Mouse (Mus musculus) heart, embryonic 13.5 days (tissue): ENCODE measurements around the gene Coq9. TPM values are rescaled to one million over a fixed set of nuclear protein-coding genes. Genes with fewer than 3 reads are reported as not detected.

ENCODE experiments used
- ATAC-seq: fragments of 200-750 bp; cut with Nextera tagmentation; 2 replicates; pipeline ENCODE4 v1.8.0; 2017; ENCODE audit warnings: moderate TSS enrichment; ENCODE audit not compliant: insufficient number of reproducible peaks, low FRiP score, low TSS enrichment; ENCODE audit errors: extremely low read depth
- H3K27ac ChIP-seq: fragments of 300-500 bp; sonication (generic); replicated peaks from 2 replicates; pipeline ENCODE4 v1.5.1; 2015; ENCODE audit warnings: moderate library complexity, mild to moderate bottlenecking, inconsistent platforms
- H3K27me3 ChIP-seq: fragments of 300-500 bp; sonication (generic); replicated peaks from 2 replicates; pipeline ENCODE4 v1.6.1; 2015; ENCODE audit warnings: mild to moderate bottlenecking, inconsistent platforms
- H3K36me3 ChIP-seq: fragments of 300-500 bp; sonication (generic); 2 replicates; pipeline ENCODE4 v1.6.1; 2015; ENCODE audit warnings: mild to moderate bottlenecking, inconsistent platforms
- H3K4me1 ChIP-seq: fragments of 300-500 bp; sonication (generic); 2 replicates; pipeline ENCODE4 v1.6.1; 2015; ENCODE audit warnings: inconsistent platforms
- H3K4me2 ChIP-seq: fragments of 300-500 bp; sonication (generic); 2 replicates; pipeline ENCODE4 v1.6.1; 2015; ENCODE audit warnings: inconsistent platforms, mild to moderate bottlenecking, moderate library complexity
- H3K4me3 ChIP-seq: fragments of 300-500 bp; sonication (generic); 2 replicates; pipeline ENCODE4 v1.5.1; 2015; ENCODE audit warnings: moderate library complexity, mild to moderate bottlenecking, inconsistent platforms
- H3K9ac ChIP-seq: fragments of 300-500 bp; sonication (generic); 2 replicates; pipeline ENCODE4 v1.6.1; 2015; ENCODE audit warnings: inconsistent platforms, mild to moderate bottlenecking, moderate library complexity
- H3K9me3 ChIP-seq: fragments of 300-500 bp; sonication (generic); 2 replicates; pipeline ENCODE4 v1.6.1; 2016; ENCODE audit warnings: inconsistent platforms
- WGBS: fragments of 180-500 bp; shearing (Covaris S2); methylation state at CpG from one replicate; pipeline ENCODE4 v1.1.7; 2015; ENCODE audit warnings: mixed read lengths; 5-methylcytosine and 5-hydroxymethylcytosine counted together
- polyA plus RNA-seq: library from polyadenylated mRNA; unstranded; fragments of >200 nt; fragmentation: Nextera tagmentation; extraction: Ambion mirVana; gene quantifications from 2 replicates; pipeline ENCODE4 v1.2.1, GENCODE M21; 2015

Coq9 gene
- polyA plus RNA-seq, 1 experiment from 2014 or later: 133 TPM

- Histone ChIP-seq H3K9me3 (no peaks in the 10 kb centered on the region), H3K4me2 (peak overlapping the region; percentile 60), H3K4me1 (peaks cover 47% of the 10 kb centered on the region), H3K36me3 (peaks cover 27% of the 10 kb centered on the region), H3K4me3 (peak overlapping the region; percentile 26), H3K27me3 (no peaks in the 10 kb centered on the region), H3K9ac (peak overlapping the region; percentile 71), H3K27ac (peak overlapping the region; percentile 92)
- ATAC-seq: peak; percentile 44
- WGBS: 7% methylated on average over 11 of the region's 11 CpGs
Measured at GRCm38 (mm10) chr8:94899262-94899661, 61.1 kb downstream of the Coq9 start.

- peak overlapping the region; percentile 92 for H3K27ac ChIP-seq
- peak overlapping the region; percentile 56 for H3K4me2 ChIP-seq
- peaks cover 60% of the 10 kb centered on the region for H3K4me1 ChIP-seq
- peaks cover 40% of the 10 kb centered on the region for H3K36me3 ChIP-seq
- 0 out of 2 replicates have a peak, but pooled peaks have one; percentile 3 for ATAC-seq
- no peaks in the 10 kb centered on the region for H3K27me3 ChIP-seq
- peak overlapping the region; percentile 1; the same call in 1 of the 2 replicates for H3K4me3 ChIP-seq
- 4% methylated on average over 6 of the region's 6 CpGs for WGBS
- H3K9me3 ChIP-seq: no peaks in the 10 kb centered on the region
- peak overlapping the region; percentile 67 for H3K9ac ChIP-seq
Measured at GRCm38 (mm10) chr8:94900617-94901016, 62.5 kb downstream of the Coq9 start.

- Histone ChIP-seq H3K27me3 (no peaks in the 10 kb centered on the region), H3K4me1 (peaks cover 63% of the 10 kb centered on the region), H3K36me3 (peaks cover 44% of the 10 kb centered on the region), H3K9me3 (no peaks in the 10 kb centered on the region), H3K4me2 (peak overlapping the region; percentile 56), H3K27ac (peak overlapping the region; percentile 92), H3K4me3 (0 out of 2 replicates have a peak overlapping the region, but pooled peaks have one; percentile 1), H3K9ac (peak overlapping the region; percentile 67)
- WGBS: 6% methylated on average over 5 of the region's 5 CpGs
- ATAC-seq: peak; percentile 50; the same call in 1 of the 2 replicates
Measured at GRCm38 (mm10) chr8:94901031-94901430, 62.9 kb downstream of the Coq9 start.

GRCm38 (mm10) chr8:94903709-94904108 is 65.6 kb downstream of the Coq9 start:
- H3K27me3 ChIP-seq: no peaks in the 10 kb centered on the region
- peaks cover 65% of the 10 kb centered on the region for H3K4me1 ChIP-seq
- H3K36me3 ChIP-seq: peaks cover 70% of the 10 kb centered on the region
- no peak overlapping the region for H3K4me3 ChIP-seq
- WGBS: 66% methylated on average over 12 of the region's 12 CpGs
- no peak for ATAC-seq
- H3K9me3 ChIP-seq: no peaks in the 10 kb centered on the region
- H3K4me2 ChIP-seq: no peak overlapping the region
- no peak overlapping the region for H3K9ac ChIP-seq
- H3K27ac ChIP-seq: no peak overlapping the region

Other genes with a start within 250 kb of the Coq9 start
- 21.6 and 22.9 TPM in 2 replicates for gene Rspry1, start 236.4 kb upstream of the Coq9 start, polyA plus RNA-seq
- 32.4 and 33.1 TPM in 2 replicates for gene Fam192a, start 236.3 kb upstream of the Coq9 start, polyA plus RNA-seq
- gene Arl2bp, start 171.7 kb upstream of the Coq9 start, polyA plus RNA-seq: 131 and 135 TPM in 2 replicates
- gene Pllp, start 142.0 kb upstream of the Coq9 start, polyA plus RNA-seq: 0.23 and 0.55 TPM in 2 replicates
- gene Ccl22, start 92.7 kb upstream of the Coq9 start, polyA plus RNA-seq: not detected in 2 replicates
- 11.2 and 12.9 TPM in 2 replicates for gene Cx3cl1, start 66.3 kb upstream of the Coq9 start, polyA plus RNA-seq
- 0.43 and 0.63 TPM in 2 replicates for gene Ccl17, start 27.9 kb upstream of the Coq9 start, polyA plus RNA-seq
- gene Ciapin1, start within 50 bp of the Coq9 start, polyA plus RNA-seq: 90.9 and 98.2 TPM in 2 replicates
- 107 and 129 TPM in 2 replicates for gene Polr2c, start 19.1 kb downstream of the Coq9 start, polyA plus RNA-seq
- gene Dok4, start 38.0 kb downstream of the Coq9 start, polyA plus RNA-seq: 35.5 and 38.2 TPM in 2 replicates
- 18.2 and 18.7 TPM in 2 replicates for gene Ccdc102a, start 79.8 kb downstream of the Coq9 start, polyA plus RNA-seq
- 0.18 and 0.32 TPM in 2 replicates for gene Adgrg5, start 85.4 kb downstream of the Coq9 start, polyA plus RNA-seq
- gene Adgrg1, start 136.4 kb downstream of the Coq9 start, polyA plus RNA-seq: 4.4 and 4.7 TPM in 2 replicates
- 3.0 and 3.1 TPM in 2 replicates for gene Adgrg3, start 179.4 kb downstream of the Coq9 start, polyA plus RNA-seq
- not detected in 2 replicates for gene Drc7, start 216.8 kb downstream of the Coq9 start, polyA plus RNA-seq
- 16.0 and 16.1 TPM in 2 replicates for gene Katnb1, start 242.9 kb downstream of the Coq9 start, polyA plus RNA-seq